Mouse (Mus musculus) MEL-GATA-1-ER (cell line): ENCODE data around the gene Csk.

Experiments used
- DNase-seq: peaks from one replicate; pipeline ENCODE4 v3.0.0-alpha.2; 2012; ENCODE audit warnings: low read depth; ENCODE audit errors: extremely low read depth

Csk gene

GRCm38 (mm10) chr9:57604875-57605274, 48.6 kb downstream of the Csk start:
- DNase-seq, result no peak

GRCm38 (mm10) chr9:57602098-57602497, 51.3 kb downstream of the Csk start:
- no peak for DNase-seq

GRCm38 (mm10) chr9:57601353-57601706, 52.1 kb downstream of the Csk start:
- no peak for DNase-seq

GRCm38 (mm10) chr9:57600620-57601352, 52.6 kb downstream of the Csk start:
- peak; percentile 26 for DNase-seq

- DNase-seq, result no peak
Measured at GRCm38 (mm10) chr9:57598851-57599563, 54.4 kb downstream of the Csk start.

GRCm38 (mm10) chr9:57597929-57598382, 55.5 kb downstream of the Csk start:
- no peak for DNase-seq

GRCm38 (mm10) chr9:57597265-57597664, 56.2 kb downstream of the Csk start:
- DNase-seq, result no peak

- DNase-seq, result no peak
Measured at GRCm38 (mm10) chr9:57594174-57594509, 59.3 kb downstream of the Csk start.

- DNase-seq, result no peak
Measured at GRCm38 (mm10) chr9:57593454-57594173, 59.8 kb downstream of the Csk start.

GRCm38 (mm10) chr9:57590726-57591125, 62.7 kb downstream of the Csk start:
- DNase-seq, result no peak

- DNase-seq, result peak; percentile 43
Measured at GRCm38 (mm10) chr9:57589224-57590126, 64.0 kb downstream of the Csk start, which contains the start of gene Ulk3. Gene Ulk3 (plus strand): TSS chr9:57589452.

- no peak for DNase-seq
Measured at GRCm38 (mm10) chr9:57584991-57585390, 68.4 kb downstream of the Csk start.

GRCm38 (mm10) chr9:57577144-57577849, 76.1 kb downstream of the Csk start:
- DNase-seq, result no peak
